Mouse (Mus musculus): ENCODE data around the gene Arid3a. TPM values are rescaled to one million over a fixed set of nuclear protein-coding genes. Genes with fewer than 3 reads are reported as not detected.

Gene Arid3a
- polyA plus RNA-seq, 1 experiment, result 12.5 TPM

- no peaks in the 10 kb centered on the region for H3K27me3 ChIP-seq (ENCODE audit: control insufficient read depth, insufficient read depth, low read length)
- H3K36me3 ChIP-seq (ENCODE audit: control insufficient read depth, insufficient read depth, low read length), result 0 out of 2 replicates have a peak, but pooled peaks cover 5% of the 10 kb centered on the region
- WGBS, result 29% methylated on average over 27 of the region's 27 CpGs
- peak overlapping the region; percentile 53 for H3K4me3 ChIP-seq (ENCODE audit: control insufficient read depth, insufficient read depth, low read length)
- no peak for DNase-seq
- peaks cover 52% of the 10 kb centered on the region for H3K4me1 ChIP-seq (replicated peaks; ENCODE audit: control insufficient read depth, insufficient read depth, low read length)
- peak overlapping the region; percentile 69 for H3K27ac ChIP-seq (ENCODE audit: control insufficient read depth, insufficient read depth, low read length)
- TF ChIP-seq CTCF (IDR thresholded peaks at IDR 0.05; ENCODE audit: borderline replicate concordance, control insufficient read depth, extremely low read depth, insufficient read depth, low read length, poor library complexity) (no peak), POLR2A (IDR thresholded peaks at IDR 0.05; ENCODE audit: control insufficient read depth, extremely low read depth, insufficient read depth, low read length, poor library complexity) (no peak)
Observed at GRCm38 (mm10) chr10:79987771-79988505, 61.1 kb downstream of the Arid3a start.

- H3K4me1 ChIP-seq (replicated peaks; ENCODE audit: control insufficient read depth, insufficient read depth, low read length), result peaks cover 44% of the 10 kb centered on the region
Observed at GRCm38 (mm10) chr10:79988506-79989271, 61.8 kb downstream of the Arid3a start, which contains the start of gene Cnn2. Gene Cnn2 (plus strand): TSS chr10:79988584.

GRCm38 (mm10) chr10:79989272-79989786 is 62.5 kb downstream of the Arid3a start:
- H3K36me3 ChIP-seq (ENCODE audit: control insufficient read depth, insufficient read depth, low read length), result peaks cover 14% of the 10 kb centered on the region
- H3K27ac ChIP-seq (ENCODE audit: control insufficient read depth, insufficient read depth, low read length), result peak overlapping the region; percentile 14; the same call in 1 of the 2 replicates
- H3K27me3 ChIP-seq (ENCODE audit: control insufficient read depth, insufficient read depth, low read length), result no peaks in the 10 kb centered on the region
- TF ChIP-seq POLR2A (IDR thresholded peaks at IDR 0.05; ENCODE audit: control insufficient read depth, extremely low read depth, insufficient read depth, low read length, poor library complexity), result no peak
- no peak for TF ChIP-seq CTCF (IDR thresholded peaks at IDR 0.05; ENCODE audit: borderline replicate concordance, control insufficient read depth, extremely low read depth, insufficient read depth, low read length, poor library complexity)
- H3K4me1 ChIP-seq (replicated peaks; ENCODE audit: control insufficient read depth, insufficient read depth, low read length), result peaks cover 47% of the 10 kb centered on the region
- 55% methylated on average over 8 of the region's 8 CpGs for WGBS
- H3K4me3 ChIP-seq (ENCODE audit: control insufficient read depth, insufficient read depth, low read length), result peak overlapping the region; percentile 53
- no peak for DNase-seq

More at GRCm38 (mm10) chr10:79988506-79989271, 61.8 kb downstream of the Arid3a start, which contains the start of gene Cnn2:
- DNase-seq, result peak; percentile 63
- H3K27ac ChIP-seq (ENCODE audit: control insufficient read depth, insufficient read depth, low read length), result peak within 1 kb of the TSS; percentile 69
- H3K36me3 ChIP-seq (ENCODE audit: control insufficient read depth, insufficient read depth, low read length), result peaks cover 9% of the 10 kb centered on the region; the same call in 1 of the 2 replicates
- WGBS, result 1% methylated on average over 59 of the region's 59 CpGs
- H3K27me3 ChIP-seq (ENCODE audit: control insufficient read depth, insufficient read depth, low read length), result no peaks in the 10 kb centered on the region
- TF ChIP-seq POLR2A (IDR thresholded peaks at IDR 0.05; ENCODE audit: control insufficient read depth, extremely low read depth, insufficient read depth, low read length, poor library complexity) (peak; percentile 38; the same call in 1 of the 2 replicates), CTCF (IDR thresholded peaks at IDR 0.05; ENCODE audit: borderline replicate concordance, control insufficient read depth, extremely low read depth, insufficient read depth, low read length, poor library complexity) (no peak)
- peak within 1 kb of the TSS; percentile 53 for H3K4me3 ChIP-seq (ENCODE audit: control insufficient read depth, insufficient read depth, low read length)

- Histone ChIP-seq H3K36me3 (ENCODE audit: control insufficient read depth, insufficient read depth, low read length) (peaks cover 16% of the 10 kb centered on the region), H3K4me1 (replicated peaks; ENCODE audit: control insufficient read depth, insufficient read depth, low read length) (peaks cover 52% of the 10 kb centered on the region), H3K27me3 (ENCODE audit: control insufficient read depth, insufficient read depth, low read length) (no peaks in the 10 kb centered on the region), H3K4me3 (ENCODE audit: control insufficient read depth, insufficient read depth, low read length) (no peak overlapping the region), H3K27ac (ENCODE audit: control insufficient read depth, insufficient read depth, low read length) (no peak overlapping the region)
- 78% methylated on average over 15 of the region's 15 CpGs for WGBS
- TF ChIP-seq POLR2A (IDR thresholded peaks at IDR 0.05; ENCODE audit: control insufficient read depth, extremely low read depth, insufficient read depth, low read length, poor library complexity), result no peak
- no peak for TF ChIP-seq CTCF (IDR thresholded peaks at IDR 0.05; ENCODE audit: borderline replicate concordance, control insufficient read depth, extremely low read depth, insufficient read depth, low read length, poor library complexity)
- no peak for DNase-seq
Observed at GRCm38 (mm10) chr10:79989870-79990269, 63.0 kb downstream of the Arid3a start.

GRCm38 (mm10) chr10:79991099-79991498 is 64.3 kb downstream of the Arid3a start:
- WGBS, result 95% methylated on average over 12 of the region's 12 CpGs
- H3K4me1 ChIP-seq (replicated peaks; ENCODE audit: control insufficient read depth, insufficient read depth, low read length), result peaks cover 60% of the 10 kb centered on the region
- no peak for DNase-seq
- peaks cover 16% of the 10 kb centered on the region for H3K36me3 ChIP-seq (ENCODE audit: control insufficient read depth, insufficient read depth, low read length)
- no peaks in the 10 kb centered on the region for H3K27me3 ChIP-seq (ENCODE audit: control insufficient read depth, insufficient read depth, low read length)
- no peak overlapping the region for H3K27ac ChIP-seq (ENCODE audit: control insufficient read depth, insufficient read depth, low read length)
- TF ChIP-seq POLR2A (IDR thresholded peaks at IDR 0.05; ENCODE audit: control insufficient read depth, extremely low read depth, insufficient read depth, low read length, poor library complexity), result no peak
- no peak overlapping the region for H3K4me3 ChIP-seq (ENCODE audit: control insufficient read depth, insufficient read depth, low read length)

- H3K4me3 ChIP-seq (ENCODE audit: control insufficient read depth, insufficient read depth, low read length), result no peak overlapping the region
- TF ChIP-seq CTCF (IDR thresholded peaks at IDR 0.05; ENCODE audit: borderline replicate concordance, control insufficient read depth, extremely low read depth, insufficient read depth, low read length, poor library complexity) (no peak), POLR2A (IDR thresholded peaks at IDR 0.05; ENCODE audit: control insufficient read depth, extremely low read depth, insufficient read depth, low read length, poor library complexity) (no peak)
- 98% methylated on average over 6 of the region's 6 CpGs for WGBS
- DNase-seq, result no peak
- no peaks in the 10 kb centered on the region for H3K27me3 ChIP-seq (ENCODE audit: control insufficient read depth, insufficient read depth, low read length)
- H3K27ac ChIP-seq (ENCODE audit: control insufficient read depth, insufficient read depth, low read length), result no peak overlapping the region
- peaks cover 56% of the 10 kb centered on the region for H3K4me1 ChIP-seq (replicated peaks; ENCODE audit: control insufficient read depth, insufficient read depth, low read length)
- peaks cover 16% of the 10 kb centered on the region for H3K36me3 ChIP-seq (ENCODE audit: control insufficient read depth, insufficient read depth, low read length)
Observed at GRCm38 (mm10) chr10:79991548-79991947, 64.7 kb downstream of the Arid3a start.
